Mouse (Mus musculus) bone marrow, adult 2 months (tissue): ENCODE results near the gene Lce3d.

Experiments
- CTCF ChIP-seq: fragments of 200-500 bp; IDR thresholded peaks from 2 replicates; pipeline ENCODE4 v1.5.1; 2011; ENCODE audit warnings: low read length, control low read depth; ENCODE audit not compliant: control insufficient read depth, insufficient read depth
- POLR2A ChIP-seq: fragments of 200-500 bp; IDR thresholded peaks from 2 replicates; pipeline ENCODE4 v1.6.1; 2011; ENCODE audit warnings: low read depth, mild to moderate bottlenecking, control low read depth, low read length, borderline replicate concordance; ENCODE audit not compliant: control insufficient read depth

DNA sequence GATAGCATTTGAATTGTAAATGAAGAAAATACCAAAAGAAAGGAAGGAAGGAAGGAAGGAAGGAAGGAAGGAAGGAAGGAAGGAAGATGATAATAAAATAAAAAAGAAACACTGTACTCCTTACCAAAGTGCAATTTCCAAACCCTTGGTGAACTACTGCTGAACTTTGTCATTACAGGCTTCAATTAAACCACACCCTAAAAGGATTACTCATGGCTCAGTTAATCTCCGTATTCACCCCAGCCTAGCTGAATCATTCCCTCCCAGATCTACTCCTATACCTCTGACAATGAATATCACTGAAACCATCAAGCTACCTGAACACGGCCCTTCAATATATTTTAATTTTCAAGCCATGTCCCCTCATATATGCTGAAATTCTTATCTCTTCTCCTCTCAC is 21.3 kb downstream of the Lce3d start:
- TF ChIP-seq CTCF: no peak
- no peak for TF ChIP-seq POLR2A
